Mouse (Mus musculus) liver, adult 2 months (tissue): ENCODE results near the gene Tdrd3.

ENCODE experiments used
- CTCF ChIP-seq: fragments of 200-500 bp; IDR thresholded peaks from 2 replicates; pipeline ENCODE4 v1.5.1; 2011; ENCODE audit warnings: low read depth, low read length, control low read depth
- POLR2A ChIP-seq: fragments of 200-500 bp; IDR thresholded peaks from 2 replicates; pipeline ENCODE4 v1.6.1; 2011; ENCODE audit warnings: low read length, control low read depth; ENCODE audit not compliant: insufficient read depth; ENCODE audit errors: extremely low read depth

DNA sequence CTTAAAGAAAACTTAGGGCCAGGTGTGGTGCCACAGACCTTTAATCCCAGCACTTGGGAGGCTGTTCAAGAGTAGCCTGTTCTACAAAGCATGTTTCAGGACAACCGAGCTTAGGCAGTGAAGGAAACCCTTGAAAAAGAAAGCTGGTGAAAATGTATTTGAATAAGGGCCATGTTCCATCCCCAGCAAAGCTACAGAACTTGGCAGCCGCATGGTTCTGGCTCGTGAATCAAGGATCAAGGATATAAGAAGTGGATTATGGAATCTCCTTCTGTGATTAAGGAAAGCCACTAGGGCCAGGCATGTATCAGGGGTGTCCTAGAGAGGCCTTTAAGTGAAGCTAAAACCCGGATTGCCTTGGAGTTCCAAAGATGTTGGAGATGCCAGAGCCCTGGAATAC is 18.9 kb downstream of the Tdrd3 start:
- no peak for TF ChIP-seq POLR2A
- TF ChIP-seq CTCF, result no peak
